Mouse (Mus musculus) ES-E14 (cell line): ENCODE results near the gene Ppp1r7. TPM values are rescaled to one million over a fixed set of nuclear protein-coding genes. Genes with fewer than 3 reads are reported as not detected.

ENCODE experiments used
- DNase-seq: peaks from one replicate; pipeline ENCODE4 v3.0.0-alpha.2; 2013; ENCODE audit warnings: low read depth, low spot score
- H3K27ac ChIP-seq: 2 replicates; pipeline ENCODE4 v1.5.1; 2012; ENCODE audit warnings: low read depth, mild to moderate bottlenecking, low read length, moderate library complexity, mixed read lengths; ENCODE audit not compliant: poor library complexity, insufficient read depth, severe bottlenecking
- H3K36me3 ChIP-seq: 2 replicates; pipeline ENCODE4 v1.6.1; 2012; ENCODE audit warnings: mild to moderate bottlenecking, low read length, moderate library complexity, mixed read lengths; ENCODE audit not compliant: control insufficient read depth, poor library complexity, insufficient read depth, severe bottlenecking
- H3K4me1 ChIP-seq, 2 experiments: fragments of 150-350 bp in 1 of 2; sonication (generic) in 1 of 2; 2 replicates each; pipeline ENCODE4 v1.6.1; 2012; ENCODE audit warnings: low read length in 2 of 2, mild to moderate bottlenecking in 1 of 2, mixed read lengths in 1 of 2; ENCODE audit not compliant: control insufficient read depth in 2 of 2, insufficient read depth in 2 of 2, poor library complexity in 1 of 2
- H3K4me3 ChIP-seq, 2 experiments: fragments of 150-350 bp in 1 of 2; sonication (generic) in 1 of 2; 2 replicates each; pipeline ENCODE4 v1.5.1; 2012; ENCODE audit warnings: low read length in 2 of 2, low read depth in 1 of 2, mild to moderate bottlenecking in 1 of 2, mixed read lengths in 1 of 2; ENCODE audit not compliant: insufficient read depth in 1 of 2, poor library complexity in 1 of 2, severe bottlenecking in 1 of 2
- H3K9ac ChIP-seq: 2 replicates; pipeline ENCODE4 v1.6.1; 2012; ENCODE audit warnings: low read depth, mild to moderate bottlenecking, low read length, mixed read lengths; ENCODE audit not compliant: poor library complexity, insufficient read depth, severe bottlenecking
- H3K9me3 ChIP-seq: fragments of 150-350 bp; sonication (generic); 2 replicates; pipeline ENCODE4 v1.6.1; 2012; ENCODE audit warnings: low read depth, mild to moderate bottlenecking, low read length; ENCODE audit not compliant: control insufficient read depth, insufficient read depth
- CHD2 ChIP-seq: IDR thresholded peaks from 2 replicates; pipeline ENCODE4 v1.6.1; 2014; ENCODE audit warnings: mild to moderate bottlenecking, low read depth, low read length, inconsistent platforms
- HCFC1 ChIP-seq: IDR thresholded peaks from 2 replicates; pipeline ENCODE4 v1.6.1; 2012; ENCODE audit warnings: low read length, inconsistent platforms, borderline replicate concordance; ENCODE audit not compliant: insufficient read depth
- MAFK ChIP-seq: IDR thresholded peaks from 2 replicates; pipeline ENCODE4 v1.6.1; 2014; ENCODE audit warnings: mild to moderate bottlenecking, low read depth, low read length, inconsistent platforms; ENCODE audit not compliant: insufficient read depth
- ZC3H11A ChIP-seq: IDR thresholded peaks from 2 replicates; pipeline ENCODE4 v1.6.1; 2012; ENCODE audit warnings: low read depth, mild to moderate bottlenecking, inconsistent platforms, low read length, borderline replicate concordance
- ZNF384 ChIP-seq: IDR thresholded peaks from 2 replicates; pipeline ENCODE4 v1.6.1; 2012; ENCODE audit warnings: low read depth, low read length, inconsistent platforms
- in situ Hi-C, 2 experiments: fragments of 600-800 bp; cut with MboI; formaldehyde crosslinking; loops; one replicate each; pipeline ENCODE4 v1.15.1; 2025; ENCODE audit warnings: low sequenced_read_pairs in 2 of 2, inconsistent platforms in 1 of 2; ENCODE audit not compliant: unreplicated experiment in 2 of 2
- total RNA-seq: library from RNA; depleted of rRNA; stranded (reverse); fragments of 300-350 nt; gene quantifications from 2 replicates; pipeline ENCODE4 v1.2.3, GENCODE M21; 2012

Ppp1r7 gene
- total RNA-seq, 1 experiment = 22.0 TPM

DNA sequence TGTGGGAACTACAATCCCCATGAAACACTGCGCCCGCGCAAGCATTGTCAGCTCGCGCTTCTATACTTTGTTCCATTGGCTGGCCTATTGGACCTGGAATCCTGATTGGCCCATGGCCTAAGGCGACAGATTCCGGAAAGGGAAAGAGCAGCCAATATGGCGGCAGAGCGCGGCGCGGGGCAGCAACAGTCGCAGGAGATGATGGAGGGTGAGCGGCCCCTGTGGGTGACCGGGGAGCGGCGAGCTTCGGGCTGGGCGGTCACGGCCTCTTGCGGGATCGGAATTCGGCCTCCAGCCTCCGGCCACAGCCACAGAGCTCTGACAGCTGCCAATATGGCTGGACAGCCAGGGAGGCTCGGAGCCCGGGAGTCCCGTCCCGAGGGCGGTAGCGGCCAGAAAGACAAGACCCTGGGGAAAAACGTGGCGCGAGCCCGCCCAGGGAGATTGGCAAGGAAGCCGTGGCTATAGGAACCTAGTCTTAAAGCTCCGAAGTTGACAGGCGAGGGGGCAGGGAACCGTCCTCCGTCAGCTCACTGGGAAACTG is 922 bp downstream of the Ppp1r7 start:
- no peak overlapping the region for H3K27ac ChIP-seq
- peaks cover 6% of the 10 kb centered on the region; the same call in 1 of the 2 replicates for H3K36me3 ChIP-seq
- H3K9me3 ChIP-seq = no peaks in the 10 kb centered on the region
- DNase-seq = peak; percentile 95
- TF ChIP-seq ZNF384 (no peak), CHD2 (peak; percentile 51; the same call in 1 of the 2 replicates), HCFC1 (peak; percentile 92)
- H3K9ac ChIP-seq = peak overlapping the region; percentile 94
- peaks cover 0 to 2% of the 10 kb centered on the region in 2 experiments; a peak in 1 of 4 replicates for H3K4me1 ChIP-seq
- in situ Hi-C loops = no loop called here
- H3K4me3 ChIP-seq = peak overlapping the region; percentile 76 to 99

- TF ChIP-seq HCFC1 (no peak), ZNF384 (no peak), MAFK (no peak), CHD2 (no peak), ZC3H11A (no peak)
- H3K4me1 ChIP-seq = peaks cover 0 to 2% of the 10 kb centered on the region in 2 experiments; a peak in 1 of 4 replicates
- H3K9me3 ChIP-seq = no peaks in the 10 kb centered on the region
- H3K4me3 ChIP-seq = no peak overlapping the region
- DNase-seq = no peak
- H3K36me3 ChIP-seq = peaks cover 20% of the 10 kb centered on the region; the same call in 1 of the 2 replicates
- H3K9ac ChIP-seq = no peak overlapping the region
- in situ Hi-C loops = no loop called here
- H3K27ac ChIP-seq = no peak overlapping the region
Measured at GRCm38 (mm10) chr1:93347176-93347575, 4.5 kb downstream of the Ppp1r7 start.

DNA sequence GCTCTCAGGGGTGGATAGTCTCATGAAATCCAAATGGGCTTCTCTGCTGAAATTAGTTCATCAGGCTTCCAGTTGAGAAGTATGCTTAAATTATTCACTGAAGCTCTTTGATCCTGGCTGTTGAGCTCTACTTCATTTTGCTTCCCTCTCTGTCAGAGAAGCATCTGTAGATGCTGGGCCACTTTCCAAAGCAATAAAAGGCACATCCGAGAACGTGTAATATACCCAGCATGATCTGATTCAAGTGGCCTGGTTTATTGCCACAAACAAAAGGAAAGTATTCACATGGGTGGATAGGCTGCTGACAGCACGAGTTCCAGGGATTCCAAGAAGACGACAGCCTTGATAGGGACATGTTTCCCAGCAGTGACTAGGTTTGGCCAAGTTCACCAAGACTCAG is 7.0 kb downstream of the Ppp1r7 start:
- Histone ChIP-seq H3K9me3 (no peaks in the 10 kb centered on the region), H3K4me1 (no peaks in the 10 kb centered on the region), H3K27ac (no peak overlapping the region), H3K36me3 (peaks cover 29% of the 10 kb centered on the region), H3K9ac (no peak overlapping the region), H3K4me3 (no peak overlapping the region)
- in situ Hi-C loops = no loop called here
- TF ChIP-seq HCFC1 (no peak), ZNF384 (no peak), ZC3H11A (no peak), CHD2 (no peak)
- no peak for DNase-seq

GRCm38 (mm10) chr1:93352724-93353123 is 10.1 kb downstream of the Ppp1r7 start:
- no peaks in the 10 kb centered on the region for H3K9me3 ChIP-seq
- no peak overlapping the region for H3K9ac ChIP-seq
- TF ChIP-seq CHD2 (no peak), ZC3H11A (no peak), MAFK (no peak), ZNF384 (no peak), HCFC1 (no peak)
- H3K4me3 ChIP-seq = no peak overlapping the region
- H3K36me3 ChIP-seq = peaks cover 36% of the 10 kb centered on the region
- in situ Hi-C loops = no loop called here
- H3K4me1 ChIP-seq = no peaks in the 10 kb centered on the region
- H3K27ac ChIP-seq = no peak overlapping the region
- no peak for DNase-seq

GRCm38 (mm10) chr1:93362661-93363060 is 20.0 kb downstream of the Ppp1r7 start:
- no peak for TF ChIP-seq ZC3H11A
- no peak for TF ChIP-seq MAFK
- no peak for TF ChIP-seq HCFC1
- TF ChIP-seq CHD2 = no peak
- TF ChIP-seq ZNF384 = no peak
- H3K36me3 ChIP-seq = peaks cover 35% of the 10 kb centered on the region
- H3K4me1 ChIP-seq = no peaks in the 10 kb centered on the region
- no peak overlapping the region for H3K4me3 ChIP-seq
- no peaks in the 10 kb centered on the region for H3K9me3 ChIP-seq
- no peak overlapping the region for H3K9ac ChIP-seq
- in situ Hi-C loops = no loop called here
- H3K27ac ChIP-seq = no peak overlapping the region
- no peak for DNase-seq
